Mouse (Mus musculus): Measurements from ENCODE around the gene Hormad1.
"Not testable (repeated sequence)": the region's sequence is repeated elsewhere in the genome, so short reads cannot be mapped to it uniquely, and the experiment has no call there.

The Hormad1 gene

DNA sequence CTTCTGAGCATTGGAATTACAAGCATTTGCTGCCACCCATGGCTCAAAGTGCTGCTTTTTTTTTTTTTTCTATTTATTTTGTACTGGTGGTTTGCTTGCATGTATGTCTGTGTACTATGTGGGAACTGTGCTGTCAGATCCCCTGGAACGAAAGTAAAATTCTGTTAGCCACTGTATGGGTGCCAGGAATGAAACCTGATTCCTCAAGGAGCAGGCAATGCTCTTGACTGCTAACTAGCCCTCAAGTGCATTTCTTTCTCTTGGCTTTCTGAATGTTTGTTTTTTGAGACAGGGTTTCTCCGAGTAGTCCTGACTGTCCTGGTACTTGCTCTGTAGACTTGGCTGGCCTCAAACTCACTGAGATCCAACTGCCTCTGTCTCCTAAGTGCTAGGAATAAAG, 2.3 kb downstream of the Hormad1 start:
- no peak for DNase-seq (ENCODE audit: low spot score)

- no peak for DNase-seq (ENCODE audit: low spot score)
Observed at GRCm38 (mm10) chr3:95569585-95569984, 10.1 kb downstream of the Hormad1 start.

GRCm38 (mm10) chr3:95587754-95588603, 28.5 kb downstream of the Hormad1 start:
- DNase-seq (ENCODE audit: low spot score) = no peak

DNA sequence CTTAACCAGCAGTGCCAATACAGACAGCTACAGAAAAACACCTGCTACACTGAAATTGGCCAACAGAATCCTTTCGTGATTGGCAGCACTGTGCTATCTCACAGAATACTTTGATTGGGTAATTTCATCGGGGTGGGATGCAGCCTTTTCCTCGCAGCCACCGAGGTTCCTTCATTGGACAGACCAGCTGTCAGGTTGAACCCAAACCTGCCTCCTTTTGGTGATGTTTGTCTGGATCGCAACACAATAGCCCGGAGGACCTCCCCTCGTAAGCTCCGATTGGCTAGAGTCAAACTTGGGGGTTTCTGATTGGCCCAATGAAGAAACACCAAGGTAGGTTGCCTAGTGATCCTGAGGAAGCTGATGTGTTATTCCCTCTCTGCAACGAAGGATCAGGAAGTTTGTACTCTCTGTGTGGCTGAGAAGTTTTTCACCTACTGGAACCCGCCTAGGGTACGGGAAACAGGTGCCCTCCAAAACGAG, 29.2 kb downstream of the Hormad1 start, which contains the start of gene Golph3l:
Gene Golph3l (plus strand): TSS at position 331 of the 483 bp plus-strand sequence.
- DNase-seq (ENCODE audit: low spot score) = peak; percentile 93

- DNase-seq (ENCODE audit: low spot score) = no peak
Observed at GRCm38 (mm10) chr3:95598734-95599133, 39.3 kb downstream of the Hormad1 start.

- DNase-seq (ENCODE audit: low spot score) = no peak
Observed at GRCm38 (mm10) chr3:95601287-95601686, 41.8 kb downstream of the Hormad1 start.

DNA sequence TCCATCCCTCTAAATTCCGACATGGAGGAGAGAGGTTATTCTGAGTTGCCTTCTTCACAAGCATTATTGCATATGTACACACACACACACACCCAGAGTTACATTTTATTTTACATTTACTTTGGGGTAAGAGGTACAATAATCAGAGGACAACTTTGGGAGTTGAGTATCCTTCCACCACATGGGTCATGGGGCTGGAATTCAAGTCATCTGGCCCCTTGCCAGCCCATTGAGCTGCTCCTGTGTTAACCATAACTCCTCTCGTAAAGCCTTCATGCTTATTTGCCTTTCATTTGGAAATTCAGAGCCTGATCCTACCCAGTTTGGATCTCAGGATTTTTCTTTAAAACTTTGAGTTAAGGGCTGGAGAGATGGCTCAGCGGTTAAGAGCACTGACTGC, 46.6 kb downstream of the Hormad1 start:
- no peak for DNase-seq (ENCODE audit: low spot score)

DNA sequence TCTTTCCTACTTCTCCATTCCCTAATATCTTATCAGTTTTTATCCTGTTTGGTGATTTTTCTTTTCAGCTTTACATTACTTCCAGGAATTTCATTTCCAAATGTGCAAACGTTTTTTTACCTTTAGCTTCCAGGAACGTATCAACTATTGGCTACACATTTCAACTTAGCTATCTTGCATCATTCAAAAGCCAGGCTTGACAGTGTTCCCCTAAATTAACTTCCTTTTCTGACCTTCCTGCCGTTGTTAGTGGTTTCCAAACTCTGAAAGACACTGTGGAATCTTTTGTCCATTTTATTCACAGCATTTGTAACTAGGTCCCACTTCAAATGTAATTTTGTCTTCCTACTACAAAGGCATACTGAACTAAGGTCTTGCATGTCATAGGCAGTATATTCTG, 49.7 kb downstream of the Hormad1 start:
- DNase-seq (ENCODE audit: low spot score) = no peak

GRCm38 (mm10) chr3:95613996-95614395, 54.5 kb downstream of the Hormad1 start:
- DNase-seq (ENCODE audit: low spot score) = no peak

DNA sequence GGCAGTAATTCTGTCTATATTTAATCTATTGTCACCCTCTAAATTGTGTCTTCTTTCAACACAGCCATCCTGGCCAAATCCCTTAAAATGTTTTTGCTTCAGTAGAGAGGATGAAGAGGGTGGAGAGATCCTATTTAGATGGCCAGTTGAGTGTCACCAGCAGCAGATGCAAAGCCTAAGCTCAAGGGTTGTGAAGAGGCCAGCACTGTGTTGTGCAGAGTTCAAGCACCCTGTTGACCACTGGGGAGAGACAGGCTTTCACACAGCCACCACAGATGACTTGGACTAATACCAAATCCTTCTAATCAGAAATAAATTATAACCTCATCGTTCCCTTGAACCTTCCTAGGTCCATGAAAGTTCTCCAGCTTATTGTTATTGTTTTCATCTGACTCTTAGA, 59.0 kb downstream of the Hormad1 start:
- no peak for DNase-seq (ENCODE audit: low spot score)

DNA sequence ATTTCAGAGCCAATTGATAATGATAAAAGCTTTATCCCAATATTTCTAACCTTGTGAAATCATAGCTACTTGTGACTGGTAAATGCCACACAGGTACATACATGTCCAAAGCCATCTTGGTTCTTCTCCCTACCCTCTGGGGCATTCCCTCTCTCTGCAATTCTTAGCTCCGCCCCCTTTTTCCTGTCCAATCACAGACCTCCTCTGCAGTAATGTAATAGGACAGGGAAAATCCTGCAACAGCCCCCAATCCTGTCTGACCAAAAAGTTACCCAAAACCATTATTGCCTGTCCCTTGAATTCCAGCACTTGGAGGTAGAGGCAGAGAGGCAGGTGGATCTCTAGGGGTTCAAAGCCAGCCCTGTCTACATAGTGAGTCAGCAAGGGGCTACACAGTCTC, 61.8 kb downstream of the Hormad1 start:
- no peak for DNase-seq (ENCODE audit: low spot score)

DNA sequence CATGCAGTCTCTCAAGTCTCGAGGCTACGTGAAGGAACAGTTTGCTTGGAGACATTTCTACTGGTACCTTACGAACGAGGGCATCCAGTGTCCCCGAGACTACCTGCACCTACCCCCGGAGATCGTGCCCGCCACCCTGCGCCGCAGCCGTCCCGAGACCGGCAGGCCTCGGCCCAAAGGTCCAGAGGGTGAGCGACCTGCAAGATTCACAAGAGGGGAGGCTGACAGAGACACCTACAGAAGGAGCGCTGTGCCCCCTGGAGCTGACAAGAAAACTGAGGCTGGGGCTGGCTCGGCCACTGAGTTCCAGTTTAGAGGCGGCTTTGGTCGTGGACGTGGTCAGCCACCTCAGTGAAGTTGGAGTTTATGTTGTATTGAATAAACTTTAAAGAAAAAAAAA, 62.9 kb downstream of the Hormad1 start:
- DNase-seq (ENCODE audit: low spot score) = not testable (repeated sequence)

- no peak for DNase-seq (ENCODE audit: low spot score)
Observed at GRCm38 (mm10) chr3:95623551-95623950, 64.1 kb downstream of the Hormad1 start.

GRCm38 (mm10) chr3:95623991-95624515, 64.6 kb downstream of the Hormad1 start:
- DNase-seq (ENCODE audit: low spot score) = not testable (repeated sequence)

DNA sequence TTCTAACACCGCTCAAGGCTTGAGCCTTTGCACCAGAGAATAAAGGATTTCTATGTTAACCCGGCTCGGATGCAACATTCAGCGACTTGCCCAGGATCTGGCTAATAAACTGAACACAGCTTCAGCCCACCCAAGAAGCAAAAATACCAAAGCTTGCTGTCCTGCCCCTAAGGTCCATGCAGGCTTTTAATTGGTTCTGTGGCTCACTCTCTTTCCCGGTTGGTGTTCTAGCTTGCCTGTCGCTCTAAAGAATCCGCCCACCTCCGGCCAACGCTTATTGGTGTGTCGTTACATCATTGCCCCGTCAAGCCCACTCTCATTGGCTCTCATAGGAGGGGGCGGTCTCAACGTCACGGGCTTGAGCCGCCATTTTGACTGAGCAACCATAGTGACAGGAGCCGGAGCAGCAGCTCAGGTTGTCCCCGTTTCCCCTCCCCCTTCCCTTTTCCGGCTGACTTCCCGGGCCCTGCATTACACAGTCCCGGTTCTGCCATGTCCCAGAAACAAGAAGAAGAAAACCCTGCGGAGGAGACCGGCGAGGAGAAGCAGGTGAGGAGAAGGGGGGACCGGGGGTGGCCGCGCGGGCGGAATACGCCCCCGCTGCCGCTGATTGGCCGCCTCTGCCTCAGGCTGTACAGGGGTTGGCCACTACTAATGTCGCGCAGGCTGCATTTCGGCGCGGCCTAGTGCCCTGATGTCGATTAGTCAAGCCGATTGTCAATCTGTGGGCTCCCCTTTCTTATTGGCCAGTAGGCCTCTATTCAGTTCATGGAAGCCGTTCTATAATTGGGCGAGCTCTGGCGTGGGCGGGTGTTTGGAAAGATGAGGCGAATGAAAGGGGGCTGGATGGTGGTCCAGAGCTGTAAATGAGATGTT, 65.4 kb downstream of the Hormad1 start, which contains the start of gene Ensa:
Gene Ensa (plus strand): TSS at position 366 of the 876 bp plus-strand sequence.
- DNase-seq (ENCODE audit: low spot score) = peak; percentile 99

GRCm38 (mm10) chr3:95627763-95628162, 68.3 kb downstream of the Hormad1 start:
- DNase-seq (ENCODE audit: low spot score) = peak; percentile 63

GRCm38 (mm10) chr3:95629755-95630154, 70.3 kb downstream of the Hormad1 start:
- no peak for DNase-seq (ENCODE audit: low spot score)

GRCm38 (mm10) chr3:95630856-95631255, 71.4 kb downstream of the Hormad1 start:
- DNase-seq (ENCODE audit: low spot score) = no peak

DNA sequence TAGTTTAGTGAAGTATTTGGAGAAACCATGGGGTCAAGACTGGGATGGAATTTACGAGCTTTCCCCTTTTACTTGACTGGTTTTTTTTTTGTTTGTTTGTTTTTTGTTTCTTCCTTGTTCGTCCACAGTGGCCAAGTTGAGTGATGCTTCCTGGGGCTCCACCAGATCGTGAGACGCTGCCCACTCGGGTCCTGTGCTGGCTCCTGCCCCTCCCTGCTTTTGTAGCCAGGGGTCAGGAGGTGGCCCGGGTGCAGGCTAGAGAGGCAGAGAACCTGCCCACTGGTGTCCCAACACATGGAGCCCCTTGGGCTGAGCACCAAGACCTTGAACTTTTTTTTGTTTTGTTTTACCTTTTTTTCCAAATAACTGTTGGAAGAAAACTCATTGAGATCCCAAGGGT, 71.8 kb downstream of the Hormad1 start:
- no peak for DNase-seq (ENCODE audit: low spot score)

- no peak for DNase-seq (ENCODE audit: low spot score)
Observed at GRCm38 (mm10) chr3:95632648-95633588, 73.4 kb downstream of the Hormad1 start.

DNA sequence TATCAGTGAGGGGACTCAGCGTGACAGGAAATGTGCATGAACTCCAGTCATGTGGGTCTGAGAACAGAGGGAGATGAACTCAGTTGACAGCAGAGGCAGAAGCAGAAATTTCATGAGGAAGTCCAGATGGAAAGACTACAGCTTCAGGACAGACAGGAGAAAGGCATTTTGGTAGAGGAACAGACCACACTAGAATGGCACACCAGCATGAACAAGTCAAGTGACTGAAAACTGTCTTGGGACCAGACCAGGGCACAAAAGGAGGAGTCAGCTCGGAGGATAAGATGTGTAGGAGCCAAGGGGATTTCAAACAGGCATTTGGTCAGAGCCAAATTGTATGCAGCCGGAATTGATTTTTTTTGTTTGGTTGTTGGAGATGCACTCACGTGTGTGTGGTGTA, 76.2 kb downstream of the Hormad1 start:
- no peak for DNase-seq (ENCODE audit: low spot score)
